Mouse (Mus musculus) heart, adult 8-10 months (tissue): ENCODE data around the gene Tbx1. TPM values are rescaled to one million over a fixed set of nuclear protein-coding genes. Genes with fewer than 3 reads are reported as not detected.
A peak's percentile ranks its signal among the peaks of the same experiment; 100 is the strongest.

ENCODE experiments used
- DNase-seq: peaks from one replicate; pipeline ENCODE4 v3.0.0; 2022; ENCODE audit warnings: low spot score
- total RNA-seq, 4 experiments: library from RNA; stranded (reverse); gene quantifications; 2 replicates each; pipeline ENCODE4 v1.2.4; 2022

Gene Tbx1
- 1 to 10 TPM; 1.0 to 2.0 (median 1.1) TPM for total RNA-seq

DNA sequence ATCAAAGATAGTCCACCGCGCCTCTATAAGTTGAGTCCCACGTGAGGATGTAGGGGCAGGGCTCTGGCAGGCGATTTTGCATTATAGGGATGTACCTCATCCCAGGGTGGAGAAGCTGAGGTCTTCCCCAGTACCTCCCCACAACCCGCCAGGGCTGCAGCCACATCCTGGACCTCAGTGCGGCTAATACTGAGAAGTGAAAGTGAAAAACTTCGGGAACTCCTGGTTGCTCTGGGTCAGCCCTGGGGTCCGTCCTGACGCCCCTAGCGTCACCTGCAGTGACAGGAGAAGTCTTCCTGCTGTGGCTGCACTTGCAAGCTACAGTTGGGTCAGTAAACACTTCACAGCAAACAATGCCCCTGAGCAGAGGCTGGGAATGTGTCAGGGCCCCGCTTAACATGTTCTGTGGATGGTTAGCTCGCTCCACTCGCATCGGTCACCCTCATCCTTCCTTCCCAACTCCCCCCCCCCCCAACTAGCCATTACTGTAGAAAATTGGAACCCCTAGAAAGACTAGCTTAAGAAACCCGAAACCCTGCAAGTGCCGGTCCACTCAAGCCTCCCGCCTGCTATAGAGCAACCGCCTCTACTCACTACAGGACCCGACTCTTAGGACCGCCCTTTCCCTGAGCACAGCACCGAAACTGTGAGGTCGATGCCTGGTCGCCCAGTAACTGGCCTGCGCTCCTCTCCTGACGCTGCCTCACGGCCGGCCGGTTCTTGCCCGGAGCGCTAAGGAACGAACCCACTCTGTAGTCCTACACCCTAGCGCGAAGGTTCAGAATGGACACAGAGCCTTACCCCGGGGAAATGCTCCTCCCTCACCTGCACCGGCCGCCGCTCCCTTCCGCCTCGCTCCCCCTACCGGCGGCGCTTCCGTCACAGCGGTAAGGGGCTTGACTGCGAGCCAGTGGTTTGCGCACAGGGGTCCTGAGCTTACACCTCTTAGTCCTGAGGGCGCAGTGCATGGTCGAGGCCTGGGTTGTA, at the start of gene Tbx1:
Tbx1 (minus strand) TSS at position 868 of the 987 bp plus-strand sequence.
- DNase-seq, result no peak

DNA sequence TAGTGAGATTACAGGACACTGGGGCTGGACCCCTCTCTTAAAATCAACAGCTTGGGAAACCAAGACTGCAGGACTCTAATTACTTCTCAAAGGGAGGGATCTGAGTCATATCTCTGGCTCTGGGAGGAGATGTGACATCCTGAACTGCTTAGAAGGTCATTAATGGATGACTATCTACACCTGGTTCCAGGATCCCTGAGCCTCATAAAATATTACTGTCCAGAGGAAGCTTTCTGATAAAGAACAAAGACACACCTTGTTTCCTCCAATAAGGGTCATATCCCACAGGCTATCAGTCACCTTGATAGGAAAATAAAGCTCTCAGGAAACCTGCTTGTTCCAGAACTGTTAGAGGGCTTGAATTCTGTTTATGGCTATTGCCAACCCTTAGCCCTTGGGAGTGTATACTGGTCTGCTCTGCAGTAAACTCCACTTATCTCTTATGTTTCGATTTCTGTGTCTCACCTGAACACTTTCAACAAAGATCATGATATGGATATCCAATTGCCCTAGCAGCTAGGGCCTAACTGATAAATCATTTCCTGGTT, 49.0 kb upstream of the Tbx1 start:
- DNase-seq, result no peak

DNA sequence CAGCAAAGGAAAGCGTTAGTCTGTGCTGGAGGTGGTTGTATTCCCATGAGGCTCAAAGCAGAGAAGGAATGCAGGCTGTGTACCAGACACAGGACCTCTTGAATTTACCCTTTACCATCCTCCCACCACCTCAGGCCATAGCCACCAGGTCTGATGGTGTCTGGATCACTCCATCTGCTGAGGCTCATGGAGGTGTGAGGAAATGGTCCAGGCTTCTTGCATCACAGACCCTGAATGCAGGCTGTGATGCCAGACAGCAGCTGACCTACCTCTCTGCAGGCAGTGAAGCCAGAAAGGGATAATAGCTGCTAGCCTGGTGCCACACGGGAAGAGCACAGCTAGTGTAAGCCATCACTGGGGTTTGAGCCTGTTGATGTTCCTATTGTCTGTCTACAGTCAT, 47.9 kb upstream of the Tbx1 start:
- no peak for DNase-seq

DNA sequence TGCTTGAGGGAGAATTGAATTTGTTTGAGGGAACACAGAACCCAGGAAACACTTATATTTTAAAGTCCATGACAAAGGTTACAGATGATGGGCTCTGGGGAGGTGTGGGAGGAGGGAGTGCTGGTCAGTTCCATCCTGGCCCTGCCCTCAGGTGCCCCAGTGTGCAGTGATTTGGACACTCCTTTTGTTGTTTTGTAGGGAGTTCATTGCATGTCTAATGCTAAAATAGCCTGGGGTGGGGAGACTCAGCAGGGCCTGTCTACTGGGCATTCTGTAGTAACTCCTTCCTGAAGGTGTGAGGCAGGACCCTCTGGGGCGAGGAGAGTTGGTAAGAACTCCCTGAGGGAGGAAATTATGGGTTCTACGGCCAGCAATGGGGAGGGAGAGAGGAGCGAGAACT, 46.3 kb upstream of the Tbx1 start:
- DNase-seq, result no peak

DNA sequence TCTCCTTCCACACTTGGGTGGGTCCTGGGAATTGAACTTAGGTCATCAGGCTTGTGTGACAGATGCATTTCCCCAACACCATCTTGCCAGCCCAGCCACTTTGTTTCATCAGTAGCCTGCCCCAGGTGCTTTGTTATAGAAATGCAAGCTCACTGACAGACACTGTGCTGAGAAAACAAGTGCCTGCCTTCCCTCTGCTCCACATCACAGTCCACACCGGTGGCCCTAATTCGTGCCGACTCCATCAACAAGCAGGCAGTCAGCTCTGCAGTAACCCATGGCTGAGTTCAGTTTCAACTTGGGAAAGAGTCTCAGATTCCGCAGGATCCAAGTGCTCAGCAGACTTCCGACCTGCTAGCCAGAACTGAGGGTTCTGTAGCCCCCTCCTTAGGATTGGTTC, 45.9 kb upstream of the Tbx1 start:
- DNase-seq, result no peak

DNA sequence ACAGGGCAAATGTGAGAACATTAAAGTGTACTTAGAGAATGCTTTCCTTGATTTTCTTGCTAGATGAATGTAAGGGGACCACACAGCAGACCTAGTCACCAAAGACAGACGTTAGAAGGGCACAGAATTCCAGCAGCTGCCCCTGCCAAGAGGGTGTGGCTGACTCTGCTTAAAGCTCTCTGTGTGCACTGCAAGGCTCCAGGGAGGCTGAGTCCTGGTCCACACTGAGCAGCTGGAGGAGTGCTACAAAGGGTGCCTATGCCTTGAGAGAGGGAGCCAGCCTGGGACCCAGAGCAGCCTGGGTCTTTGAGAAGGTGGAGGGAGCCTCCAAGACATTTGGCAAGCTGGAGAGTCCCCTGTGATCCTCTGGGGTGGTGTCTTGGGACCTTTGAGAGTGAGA, 42.9 kb upstream of the Tbx1 start:
- no peak for DNase-seq

GRCm38 (mm10) chr16:18632816-18633215, 42.3 kb upstream of the Tbx1 start:
- no peak for DNase-seq

- DNase-seq, result no peak
Measured at GRCm38 (mm10) chr16:18632059-18632458, 41.6 kb upstream of the Tbx1 start.

GRCm38 (mm10) chr16:18631141-18631540, 40.7 kb upstream of the Tbx1 start:
- DNase-seq, result no peak

- DNase-seq, result no peak
Measured at GRCm38 (mm10) chr16:18630291-18630690, 39.8 kb upstream of the Tbx1 start.

DNA sequence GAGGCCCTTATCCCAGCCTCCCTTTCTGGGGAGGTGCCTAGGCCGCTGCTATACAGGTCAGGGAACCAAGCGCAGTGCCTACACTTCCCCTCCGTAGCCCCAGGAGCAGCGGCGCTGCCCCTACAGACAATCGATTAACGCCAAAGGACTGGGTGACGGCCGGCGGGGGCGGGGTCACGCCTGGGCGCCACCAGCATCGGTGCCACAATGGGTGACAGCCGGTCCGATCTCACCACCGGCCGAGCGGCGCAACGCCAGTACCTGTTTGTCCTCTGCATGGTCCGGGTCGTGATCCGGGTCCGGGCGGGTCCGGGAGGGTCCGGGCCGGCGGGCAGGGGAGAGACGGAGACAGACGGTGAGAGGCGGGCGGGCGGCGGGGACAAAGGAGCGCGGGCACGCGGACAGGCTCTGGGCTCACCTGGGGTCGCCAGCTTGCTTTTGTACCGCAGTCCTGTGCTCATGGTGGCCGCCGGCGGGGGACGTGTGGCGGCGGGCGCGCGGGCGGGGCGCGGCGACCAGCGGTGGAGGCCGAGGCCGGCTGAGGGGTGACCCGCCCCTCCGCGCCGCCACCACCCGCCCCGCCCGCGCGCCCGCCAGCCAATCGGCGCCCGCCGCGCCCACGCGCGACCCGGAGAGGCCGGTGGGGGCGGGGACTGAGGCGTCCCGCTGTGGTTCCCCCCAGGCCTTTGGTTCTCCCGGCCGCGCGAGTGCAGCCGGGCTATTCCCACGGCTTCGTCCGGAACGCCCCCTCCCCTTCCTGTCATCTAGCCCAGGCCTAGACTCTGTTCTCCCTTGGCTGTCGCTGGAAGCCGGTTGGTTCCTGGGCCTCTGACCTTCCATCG, 39.1 kb upstream of the Tbx1 start, which contains the start of gene Sept5:
Sept5 (minus strand) TSS at position 565 of the 842 bp plus-strand sequence.
- DNase-seq, result peak; percentile 46

DNA sequence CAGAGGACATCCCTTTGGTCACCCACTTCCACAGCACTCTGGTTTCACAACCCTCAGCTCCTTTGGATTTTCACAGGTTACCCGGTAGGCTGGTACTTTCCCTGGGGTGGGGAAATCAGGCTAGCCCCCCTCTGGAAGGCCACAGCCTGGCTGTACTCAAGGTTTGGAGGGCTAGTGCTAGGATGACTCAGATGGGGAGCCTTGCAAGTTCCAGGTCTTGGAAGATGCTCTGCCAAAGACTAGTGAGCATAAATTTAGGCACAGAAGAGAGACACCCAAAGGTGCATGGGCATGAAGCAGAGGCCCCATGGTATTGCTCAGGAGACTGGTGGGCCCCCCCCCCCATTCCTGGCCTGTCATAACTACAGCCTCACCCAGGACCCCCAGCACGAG, 38.5 kb upstream of the Tbx1 start:
- DNase-seq, result no peak

- DNase-seq, result no peak
Measured at GRCm38 (mm10) chr16:18628206-18628947, 37.9 kb upstream of the Tbx1 start.

- DNase-seq, result no peak
Measured at GRCm38 (mm10) chr16:18627163-18627562, 36.7 kb upstream of the Tbx1 start.

- DNase-seq, result peak; percentile 53
Measured at GRCm38 (mm10) chr16:18626376-18626878, 36.0 kb upstream of the Tbx1 start, which contains the start of gene Gm49601. Gm49601 (minus strand) TSS chr16:18626427.

GRCm38 (mm10) chr16:18625791-18626311, 35.4 kb upstream of the Tbx1 start:
- no peak for DNase-seq

DNA sequence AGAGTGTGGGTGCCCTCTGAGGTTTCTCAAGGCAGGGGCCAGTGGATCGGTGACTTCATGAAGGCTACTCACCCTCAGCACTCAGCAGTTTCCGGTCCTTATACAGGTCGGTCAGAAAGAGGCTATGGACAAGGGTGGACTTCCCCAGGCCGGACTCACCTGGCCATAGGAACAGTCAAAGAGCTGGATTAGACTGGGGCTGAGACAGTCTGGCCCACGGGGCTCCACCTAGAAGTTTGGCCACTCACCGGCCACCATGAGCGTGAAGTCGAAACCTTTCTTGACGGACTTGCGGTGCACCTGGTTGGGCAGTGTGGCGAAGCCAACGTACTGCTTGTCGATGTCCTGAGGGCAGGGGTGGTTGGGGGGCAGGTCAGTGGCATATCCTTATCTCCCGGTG, 34.6 kb upstream of the Tbx1 start:
- no peak for DNase-seq

- DNase-seq, result no peak
Measured at GRCm38 (mm10) chr16:18624641-18625040, 34.2 kb upstream of the Tbx1 start.

GRCm38 (mm10) chr16:18623751-18624540, 33.5 kb upstream of the Tbx1 start:
- no peak for DNase-seq
